Mouse (Mus musculus) embryonic facial prominence, embryonic 11.5 days (tissue): ENCODE measurements around the gene Sbk1. TPM values are rescaled to one million over a fixed set of nuclear protein-coding genes. Genes with fewer than 3 reads are reported as not detected.
A peak's percentile ranks its signal among the peaks of the same experiment; 100 is the strongest.

Experiments used
- ATAC-seq: fragments of 200-750 bp; cut with Nextera tagmentation; replicated peaks from 2 replicates; pipeline ENCODE4 v1.8.0; 2017; ENCODE audit warnings: low read depth; ENCODE audit not compliant: insufficient number of reproducible peaks, low FRiP score, low TSS enrichment
- DNase-seq: peaks from one replicate; pipeline ENCODE4 v3.0.0-alpha.2; 2015; ENCODE audit warnings: low spot score
- H3K27ac ChIP-seq: fragments of 300-500 bp; sonication (generic); replicated peaks from 2 replicates; pipeline ENCODE4 v1.5.1; 2014; ENCODE audit warnings: mild to moderate bottlenecking, low read depth, low read length, control low read depth
- H3K27me3 ChIP-seq: fragments of 300-500 bp; sonication (generic); 2 replicates; pipeline ENCODE4 v1.6.1; 2014; ENCODE audit warnings: mild to moderate bottlenecking, low read length, moderate library complexity, mixed read lengths; ENCODE audit not compliant: control insufficient read depth, insufficient read depth
- H3K36me3 ChIP-seq: fragments of 300-500 bp; sonication (generic); replicated peaks from 2 replicates; pipeline ENCODE4 v1.6.1; 2014; ENCODE audit warnings: low read depth, mild to moderate bottlenecking, low read length, moderate library complexity, mixed read lengths; ENCODE audit not compliant: control insufficient read depth, insufficient read depth
- H3K4me1 ChIP-seq: fragments of 300-500 bp; sonication (generic); 2 replicates; pipeline ENCODE4 v1.6.1; 2014; ENCODE audit warnings: low read length, mixed read lengths; ENCODE audit not compliant: control insufficient read depth, insufficient read depth
- H3K4me2 ChIP-seq: fragments of 300-500 bp; sonication (generic); 2 replicates; pipeline ENCODE4 v1.6.1; 2014; ENCODE audit warnings: low read depth, mild to moderate bottlenecking, control low read depth, low read length, moderate library complexity
- H3K4me3 ChIP-seq: fragments of 300-500 bp; sonication (generic); 2 replicates; pipeline ENCODE4 v1.5.1; 2014; ENCODE audit warnings: low read depth, low read length, control low read depth
- H3K9ac ChIP-seq: fragments of 300-500 bp; sonication (generic); replicated peaks from 2 replicates; pipeline ENCODE4 v1.6.1; 2014; ENCODE audit warnings: mild to moderate bottlenecking, control low read depth, low read length
- H3K9me3 ChIP-seq: fragments of 300-500 bp; sonication (generic); replicated peaks from 2 replicates; pipeline ENCODE4 v1.6.1; 2016; ENCODE audit warnings: mild to moderate bottlenecking, low read length, inconsistent platforms, mixed read lengths; ENCODE audit not compliant: control insufficient read depth
- WGBS: fragments of 180-500 bp; shearing (Covaris S2); extraction: QIAGEN DNeasy Blood & Tissue Kit; methylation state at CpG from one replicate; pipeline ENCODE4 v1.1.7; 2014; 5-methylcytosine and 5-hydroxymethylcytosine counted together
- polyA plus RNA-seq: library from polyadenylated mRNA; unstranded; fragments of >200 nt; fragmentation: Nextera tagmentation; extraction: Ambion mirVana; gene quantifications from 2 replicates; pipeline ENCODE4 v1.2.1, GENCODE M21; 2014

The Sbk1 gene
- polyA plus RNA-seq, result 88.3 and 101 TPM in 2 replicates

GRCm38 (mm10) chr7:126271712-126272683 lies at the start of gene Sbk1:
TSS of gene Sbk1 (plus strand) at chr7:126272619.
- peak within 1 kb of the TSS; percentile 87 for H3K27ac ChIP-seq
- no peaks in the 10 kb centered on the region; the same call in 1 of the 2 replicates for H3K4me1 ChIP-seq
- WGBS, result under 1% methylated on average over 74 of the region's 85 CpGs
- no peaks in the 10 kb centered on the region for H3K9me3 ChIP-seq
- no peaks in the 10 kb centered on the region; the same call in 1 of the 2 replicates for H3K36me3 ChIP-seq
- H3K4me3 ChIP-seq, result peak within 1 kb of the TSS; percentile 72
- H3K27me3 ChIP-seq, result no peaks in the 10 kb centered on the region
- DNase-seq (peak; percentile 94), ATAC-seq (peak; percentile 92)
- H3K9ac ChIP-seq, result peak within 1 kb of the TSS; percentile 95
- H3K4me2 ChIP-seq, result peak within 1 kb of the TSS; percentile 87

- no peaks in the 10 kb centered on the region for H3K36me3 ChIP-seq
- H3K9me3 ChIP-seq, result no peaks in the 10 kb centered on the region
- H3K27ac ChIP-seq, result no peak overlapping the region
- DNase-seq, result no peak
- no peak overlapping the region for H3K4me3 ChIP-seq
- no peak overlapping the region for H3K9ac ChIP-seq
- WGBS, result 74% methylated on average over 3 of the region's 3 CpGs
- H3K4me2 ChIP-seq, result no peak overlapping the region
- ATAC-seq, result no peak
- H3K27me3 ChIP-seq, result no peaks in the 10 kb centered on the region
- no peaks in the 10 kb centered on the region for H3K4me1 ChIP-seq
These were observed 49.7 kb upstream of the Sbk1 start for GRCm38 (mm10) chr7:126222753-126223152.

- WGBS, result 15% methylated on average over 5 of the region's 5 CpGs
- Histone ChIP-seq H3K27me3 (no peaks in the 10 kb centered on the region), H3K27ac (no peak overlapping the region), H3K9me3 (no peaks in the 10 kb centered on the region), H3K4me1 (no peaks in the 10 kb centered on the region), H3K4me2 (no peak overlapping the region), H3K9ac (no peak overlapping the region), H3K4me3 (no peak overlapping the region), H3K36me3 (no peaks in the 10 kb centered on the region)
- no peak for DNase-seq
- no peak for ATAC-seq
These were observed 46.3 kb upstream of the Sbk1 start for GRCm38 (mm10) chr7:126226136-126226535.

- Histone ChIP-seq H3K27ac (no peak overlapping the region), H3K4me2 (no peak overlapping the region), H3K9me3 (no peaks in the 10 kb centered on the region), H3K4me1 (no peaks in the 10 kb centered on the region), H3K27me3 (no peaks in the 10 kb centered on the region), H3K36me3 (no peaks in the 10 kb centered on the region), H3K4me3 (no peak overlapping the region), H3K9ac (no peak overlapping the region)
- ATAC-seq (no peak), DNase-seq (no peak)
- 67% methylated on average over 8 of the region's 8 CpGs for WGBS
These were observed 41.9 kb upstream of the Sbk1 start for GRCm38 (mm10) chr7:126230357-126231148.

- WGBS, result 78% methylated on average over 7 of the region's 8 CpGs
- Histone ChIP-seq H3K9me3 (no peaks in the 10 kb centered on the region), H3K4me2 (no peak overlapping the region), H3K9ac (no peak overlapping the region), H3K27me3 (no peaks in the 10 kb centered on the region), H3K27ac (no peak overlapping the region), H3K4me3 (no peak overlapping the region), H3K4me1 (no peaks in the 10 kb centered on the region), H3K36me3 (no peaks in the 10 kb centered on the region)
- DNase-seq (no peak), ATAC-seq (no peak)
These were observed 39.9 kb upstream of the Sbk1 start for GRCm38 (mm10) chr7:126232345-126233071.

GRCm38 (mm10) chr7:126234611-126235010 lies 37.8 kb upstream of the Sbk1 start:
- H3K4me3 ChIP-seq, result no peak overlapping the region
- 84% methylated on average over 3 of the region's 3 CpGs for WGBS
- no peaks in the 10 kb centered on the region for H3K27me3 ChIP-seq
- H3K4me1 ChIP-seq, result no peaks in the 10 kb centered on the region
- no peak for ATAC-seq
- no peak overlapping the region for H3K9ac ChIP-seq
- no peak overlapping the region for H3K27ac ChIP-seq
- no peaks in the 10 kb centered on the region for H3K36me3 ChIP-seq
- H3K4me2 ChIP-seq, result no peak overlapping the region
- DNase-seq, result no peak
- H3K9me3 ChIP-seq, result no peaks in the 10 kb centered on the region

GRCm38 (mm10) chr7:126236083-126236793 lies 36.2 kb upstream of the Sbk1 start:
- no peaks in the 10 kb centered on the region for H3K4me1 ChIP-seq
- H3K9me3 ChIP-seq, result no peaks in the 10 kb centered on the region
- no peak overlapping the region for H3K4me2 ChIP-seq
- no peak for ATAC-seq
- no peak overlapping the region for H3K4me3 ChIP-seq
- no peaks in the 10 kb centered on the region for H3K36me3 ChIP-seq
- H3K27ac ChIP-seq, result no peak overlapping the region
- no peak overlapping the region for H3K9ac ChIP-seq
- no peak for DNase-seq
- 61% methylated on average over 11 of the region's 11 CpGs for WGBS
- no peaks in the 10 kb centered on the region for H3K27me3 ChIP-seq
